13 mouse cellular contexts compared by ENCODE assay signal in genomic region chr5:111573265-111573873, GRCm38 (mm10).
DNase-seq lines count a peak whose midpoint lies in the region; ATAC-seq and TF ChIP-seq lines count a peak whose summit lies in the region.
"Had no signal": no experiment of that assay in that cellular context is flagged by ENCODE, and none has a peak within 500 bp of the region (broad histone marks: within the 10 kb centered on the region; RNA-seq: fewer than 3 reads in every experiment).

No protein-coding gene starts in this region.

- intact Hi-C loops in left cerebral cortex, postnatal 10 days (cut with DNase I) = loop anchor here (5.0 kb wide), 1 partner anchor 151 kb away; no protein-coding TSS in a partner anchor

- no peaks in the 10 kb centered on the region for H3K27me3 ChIP-seq in intestine, embryonic 14.5 days (replicated peaks; ENCODE audit: control insufficient read depth, insufficient read depth, low read length)
- H3K27me3 ChIP-seq in intestine, postnatal 0 days (replicated peaks; ENCODE audit: control insufficient read depth, insufficient read depth, low read length) = no peaks in the 10 kb centered on the region
- no peaks in the 10 kb centered on the region for H3K27me3 ChIP-seq in embryonic facial prominence, embryonic 14.5 days (replicated peaks; ENCODE audit: control insufficient read depth, insufficient read depth, low read length)
- no peaks in the 10 kb centered on the region for H3K27me3 ChIP-seq in limb, embryonic 15.5 days

- peak overlapping the region; percentile 70; the same call in 1 of the 2 replicates for H3K27ac ChIP-seq in intestine, embryonic 14.5 days (ENCODE audit: low read depth)
- H3K27ac ChIP-seq in intestine, postnatal 0 days (ENCODE audit: low read depth, low read length) = no peak overlapping the region
- no peak overlapping the region for H3K27ac ChIP-seq in embryonic facial prominence, embryonic 14.5 days (replicated peaks; ENCODE audit: low read depth, low read length)
- no peak overlapping the region for H3K27ac ChIP-seq in limb, embryonic 15.5 days

- no peaks in the 10 kb centered on the region for H3K9me3 ChIP-seq in intestine, embryonic 14.5 days (ENCODE audit: control insufficient read depth, low read length)
- no peaks in the 10 kb centered on the region for H3K9me3 ChIP-seq in intestine, postnatal 0 days (ENCODE audit: control insufficient read depth)
- no peaks in the 10 kb centered on the region for H3K9me3 ChIP-seq in embryonic facial prominence, embryonic 14.5 days (ENCODE audit: control insufficient read depth, low read length)
- no peaks in the 10 kb centered on the region for H3K9me3 ChIP-seq in limb, embryonic 15.5 days

- H3K4me2 ChIP-seq in intestine, embryonic 14.5 days (ENCODE audit: low read length) = no peak overlapping the region
- no peak overlapping the region for H3K4me2 ChIP-seq in intestine, postnatal 0 days (replicated peaks; ENCODE audit: low read depth)
- H3K4me2 ChIP-seq in embryonic facial prominence, embryonic 14.5 days (ENCODE audit: low read depth, low read length) = no peak overlapping the region
- no peak overlapping the region for H3K4me2 ChIP-seq in limb, embryonic 15.5 days

- no peak for DNase-seq in intestine, embryonic 14.5 days (ENCODE audit: low spot score)
- peak; percentile 56 for DNase-seq in ES-CJ7 (ENCODE audit: low read depth, low spot score)
- peak; percentile 73 for DNase-seq in embryonic facial prominence, embryonic 14.5 days (ENCODE audit: low spot score)
- DNase-seq in kidney, adult 18-20 months = no peak
- no peak for DNase-seq in ovary, postnatal 10 days (ENCODE audit: low spot score)
- DNase-seq in left cerebral cortex, postnatal 10 days (ENCODE audit: extremely low spot score in 1 of 2, low spot score in 2 of 2) = no peak
- DNase-seq: adrenal gland, adult 8-10 months; cerebellum, adult 8-10 months; kidney, postnatal 14 days; left cerebral cortex, postnatal 4 days; right cerebral cortex, adult 18-20 months had no signal

- no peak overlapping the region for H3K4me3 ChIP-seq in intestine, embryonic 14.5 days (ENCODE audit: low read depth, low read length)
- no peak overlapping the region for H3K4me3 ChIP-seq in intestine, postnatal 0 days (ENCODE audit: low read depth, low read length)
- H3K4me3 ChIP-seq in embryonic facial prominence, embryonic 14.5 days (ENCODE audit: low read depth, low read length) = no peak overlapping the region
- no peak overlapping the region for H3K4me3 ChIP-seq in limb, embryonic 15.5 days

- ATAC-seq in intestine, embryonic 14.5 days (replicated peaks; ENCODE audit: low FRiP score, low TSS enrichment, low read depth) = peak; percentile 45; the same call in 1 of the 2 replicates
- ATAC-seq in intestine, postnatal 0 days = no peak
- peak; percentile 35; the same call in 1 of the 2 replicates for ATAC-seq in embryonic facial prominence, embryonic 14.5 days (ENCODE audit: low read depth)
- 0 out of 2 replicates have a peak, but pooled peaks have one; percentile 2 for ATAC-seq in limb, embryonic 15.5 days (ENCODE audit: insufficient number of reproducible peaks, low FRiP score, low TSS enrichment, low read depth)

- TF ChIP-seq CTCF in intestine, postnatal 0 days (IDR thresholded peaks at IDR 0.05; ENCODE audit: low read depth) = no peak

- WGBS in intestine, embryonic 14.5 days = 20% methylated on average over 13 of the region's 13 CpGs
- WGBS in intestine, postnatal 0 days = 20% methylated on average over 13 of the region's 13 CpGs
- WGBS in embryonic facial prominence, embryonic 14.5 days = 22% methylated on average over 11 of the region's 13 CpGs
- WGBS in limb, embryonic 15.5 days = 21% methylated on average over 13 of the region's 13 CpGs

- H3K9ac ChIP-seq in intestine, embryonic 14.5 days (ENCODE audit: low read length) = no peak overlapping the region
- no peak overlapping the region for H3K9ac ChIP-seq in intestine, postnatal 0 days (ENCODE audit: low read depth, low read length)
- no peak overlapping the region for H3K9ac ChIP-seq in embryonic facial prominence, embryonic 14.5 days (ENCODE audit: low read depth, low read length)
- no peak overlapping the region for H3K9ac ChIP-seq in limb, embryonic 15.5 days

- no peaks in the 10 kb centered on the region for H3K36me3 ChIP-seq in intestine, embryonic 14.5 days (ENCODE audit: control insufficient read depth, insufficient read depth, low read length)
- H3K36me3 ChIP-seq in intestine, postnatal 0 days (ENCODE audit: control insufficient read depth, insufficient read depth) = no peaks in the 10 kb centered on the region
- no peaks in the 10 kb centered on the region for H3K36me3 ChIP-seq in embryonic facial prominence, embryonic 14.5 days (ENCODE audit: control insufficient read depth, insufficient read depth, low read length)
- H3K36me3 ChIP-seq in limb, embryonic 15.5 days = no peaks in the 10 kb centered on the region

- H3K4me1 ChIP-seq in intestine, embryonic 14.5 days (replicated peaks; ENCODE audit: control insufficient read depth, insufficient read depth, low read length) = peaks cover 49% of the 10 kb centered on the region
- H3K4me1 ChIP-seq in intestine, postnatal 0 days (replicated peaks; ENCODE audit: control insufficient read depth, insufficient read depth, low read length) = no peaks in the 10 kb centered on the region
- H3K4me1 ChIP-seq in embryonic facial prominence, embryonic 14.5 days (ENCODE audit: control insufficient read depth, insufficient read depth, low read length) = peaks cover 48% of the 10 kb centered on the region
- peaks cover 55% of the 10 kb centered on the region for H3K4me1 ChIP-seq in limb, embryonic 15.5 days

Comparison
In these comparisons a context has a peak if more than half of its experiments do, and no peak if none do; other contexts are left out.
1. DNase-seq: peak in ES-CJ7 (single experiment) and embryonic facial prominence, embryonic 14.5 days (single experiment); none in intestine, embryonic 14.5 days (single experiment), kidney, adult 18-20 months (single experiment), ovary, postnatal 10 days (single experiment) and left cerebral cortex, postnatal 10 days (0 of 2).